Mouse (Mus musculus) right cerebral cortex, postnatal 4 days (tissue): ENCODE measurements at regions not wholly inside any gene's neighbourhood (a gene's known extent, or its start where the extent isn't known, plus 50 kb on each side); places are given as distances from the start of the nearest gene placed in this dataset.

Source experiments
- DNase-seq: peaks from one replicate; pipeline ENCODE4 v3.0.0-alpha.2; 2022

DNA sequence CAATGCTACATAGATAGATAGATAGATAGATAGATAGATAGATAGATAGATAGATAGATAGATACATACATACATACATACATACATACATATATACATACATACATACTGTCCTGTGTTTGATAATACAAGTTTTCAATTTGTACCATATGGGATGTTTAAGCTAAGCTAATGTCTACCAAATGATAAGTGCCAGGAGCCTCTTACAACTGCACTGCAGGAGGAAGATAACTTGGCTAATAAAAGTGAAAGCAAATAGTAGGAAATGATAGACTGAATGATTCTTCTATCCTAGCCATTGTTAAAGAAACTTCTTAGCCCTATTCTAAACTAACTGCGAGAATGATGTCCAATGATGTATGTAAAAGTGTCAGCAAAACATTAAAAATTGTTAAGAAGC lies 68.1 kb upstream of the P2ry1 start:
- no peak for DNase-seq

DNA sequence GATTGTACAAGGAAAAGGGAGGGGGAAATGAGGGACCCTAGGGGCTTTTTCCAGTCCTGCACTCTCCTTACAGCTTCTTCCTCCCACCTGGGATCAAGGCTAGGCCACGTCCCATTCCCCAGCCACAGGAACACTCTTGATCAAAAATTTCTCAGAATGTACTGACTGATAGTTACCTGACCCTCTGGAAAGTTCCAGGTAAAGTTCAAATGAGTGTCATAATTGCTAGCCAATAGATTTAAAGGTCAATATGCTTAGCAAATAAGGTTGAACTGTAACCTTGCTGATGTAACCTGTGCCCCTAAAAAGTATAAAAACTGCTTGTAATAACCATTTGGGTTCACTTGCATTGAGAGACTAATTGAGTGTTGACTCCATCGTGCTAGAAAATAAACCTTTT lies 61.1 kb upstream of the P2ry1 start:
- no peak for DNase-seq

DNA sequence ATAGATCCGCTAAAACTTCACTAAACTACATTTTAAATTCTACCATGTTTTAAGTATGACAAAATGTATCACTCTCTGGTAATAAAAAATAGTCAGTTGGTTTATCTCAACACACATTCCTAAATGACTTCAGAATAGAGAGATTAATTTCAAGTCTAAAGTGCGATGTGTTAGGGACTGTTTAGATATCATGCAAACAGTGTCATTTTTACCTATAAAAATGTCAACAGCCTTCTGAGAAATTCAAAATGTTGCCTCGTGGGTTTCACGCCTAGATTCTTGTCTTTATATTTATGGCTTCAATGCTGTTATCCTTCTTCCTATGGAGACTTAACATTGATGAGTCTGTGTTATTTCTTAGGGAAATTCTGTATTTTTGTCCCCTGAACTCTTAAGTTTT lies 53.7 kb upstream of the P2ry1 start:
- DNase-seq, result no peak
